Mouse (Mus musculus): ENCODE results near the gene Olfr52. TPM values are rescaled to one million over a fixed set of nuclear protein-coding genes. Genes with fewer than 3 reads are reported as not detected.

The Olfr52 gene
- not detected for total RNA-seq (2023)

DNA sequence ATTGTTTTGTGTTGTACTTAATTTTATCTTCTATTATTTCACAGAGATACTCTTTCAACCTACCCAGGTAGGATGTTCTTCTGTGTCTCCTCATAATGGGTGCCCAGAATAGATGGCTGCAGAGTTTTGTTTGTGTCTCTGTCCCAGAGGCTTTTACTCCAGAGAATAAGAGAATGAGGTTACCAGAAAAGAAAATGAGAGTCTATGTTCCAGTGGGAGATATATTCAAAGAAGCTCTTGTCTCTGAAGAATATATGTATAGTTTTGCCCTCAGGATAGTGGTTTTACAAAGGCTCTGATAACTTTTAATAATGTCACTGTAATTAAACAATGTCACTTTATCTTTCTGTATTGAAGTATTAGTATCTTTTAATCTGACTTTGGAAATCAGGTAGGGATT, at the start of gene Olfr52:
TSS of gene Olfr52 (minus strand) at position 101 of the 400 bp plus-strand sequence.

DNA sequence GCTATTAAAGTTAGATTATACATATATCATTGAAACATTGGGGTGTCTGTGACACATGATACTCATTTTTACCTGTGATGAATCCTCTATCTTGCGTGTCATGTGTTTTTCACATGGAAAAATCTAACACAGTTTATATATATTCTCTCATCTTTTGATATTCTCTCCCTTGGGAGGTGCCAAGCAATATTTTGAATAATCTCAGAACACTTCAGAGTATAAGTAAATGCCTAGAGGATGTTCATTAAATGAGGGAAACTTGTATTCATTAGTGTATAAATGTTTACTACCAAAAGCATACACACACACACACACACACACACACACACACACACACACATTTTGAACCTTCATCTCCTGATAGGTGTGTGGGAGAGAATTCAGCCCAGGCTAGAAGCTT, 45.8 kb upstream of the Olfr52 start, which contains the start of gene Olfr1047:
TSS of gene Olfr1047 (minus strand) at position 101 of the 400 bp plus-strand sequence.

GRCm38 (mm10) chr2:86219214-86219613, 33.7 kb upstream of the Olfr52 start, which contains the start of gene Olfr1046:
Gene Olfr1046, minus strand, starts transcription at chr2:86219314.

DNA sequence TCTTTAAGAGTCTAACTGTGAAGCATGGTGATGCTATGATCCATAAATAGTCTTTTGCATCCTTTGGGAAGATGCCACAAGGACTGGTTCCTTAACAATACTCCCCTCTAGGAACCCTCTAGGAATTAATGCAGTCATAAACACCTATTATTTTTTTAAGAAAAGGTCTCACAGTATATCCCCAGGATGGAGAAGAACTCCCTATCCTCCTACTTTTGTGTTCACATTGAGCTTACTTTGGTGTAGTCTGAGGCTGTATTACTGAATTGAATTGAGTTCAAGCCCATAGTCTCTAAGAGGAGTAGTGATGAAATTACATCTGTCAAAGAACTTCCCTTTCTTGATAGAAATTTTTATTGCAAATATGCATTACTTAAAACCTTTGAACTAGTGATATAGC, 17.4 kb upstream of the Olfr52 start, which contains the start of gene Olfr1045:
TSS of gene Olfr1045 (minus strand) at position 101 of the 400 bp plus-strand sequence.

DNA sequence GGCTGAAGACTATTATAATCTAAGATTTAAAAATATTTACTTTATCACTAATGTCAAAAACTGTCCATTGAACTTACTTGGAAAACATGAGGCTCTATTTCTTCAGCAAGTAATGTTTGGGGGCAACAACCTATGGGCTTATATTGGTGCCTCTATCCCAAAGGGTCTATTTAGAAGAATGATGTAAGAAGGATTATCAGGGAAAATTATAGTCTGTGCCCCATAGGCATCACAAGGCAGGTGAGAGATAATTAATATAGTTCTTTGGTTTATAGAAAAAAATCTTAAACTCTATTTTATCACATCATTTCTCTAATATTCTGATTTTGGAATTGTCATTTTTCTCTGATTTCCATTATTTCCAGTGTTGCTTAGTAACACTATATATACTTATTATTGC, 7.8 kb downstream of the Olfr52 start, which contains the start of gene Olfr1044:
TSS of gene Olfr1044 (minus strand) at position 101 of the 400 bp plus-strand sequence.

DNA sequence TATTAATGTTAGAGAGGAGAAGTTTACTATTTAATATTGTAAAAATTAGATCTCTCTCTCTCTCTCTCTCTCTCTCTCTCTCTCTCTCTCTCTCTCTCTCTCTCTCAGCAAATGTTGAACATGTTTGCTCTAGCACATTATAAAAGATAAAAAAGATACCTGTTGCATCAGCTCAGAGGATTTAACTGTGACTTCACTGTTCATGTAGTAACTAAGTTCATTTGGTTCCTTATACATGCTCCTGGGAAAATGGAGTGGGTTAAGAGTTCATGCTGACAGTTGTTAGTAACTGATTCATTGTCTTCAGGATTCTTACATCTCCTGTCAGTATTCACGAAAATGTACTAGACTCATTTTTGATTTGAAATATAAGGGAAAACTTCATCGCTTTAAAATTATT, 18.1 kb downstream of the Olfr52 start, which contains the start of gene Olfr1043:
TSS of gene Olfr1043 (minus strand) at position 101 of the 400 bp plus-strand sequence.

GRCm38 (mm10) chr2:86161738-86162137, 23.7 kb downstream of the Olfr52 start, which contains the start of gene Olfr1042:
Gene Olfr1042, minus strand, starts transcription at chr2:86161838.

DNA sequence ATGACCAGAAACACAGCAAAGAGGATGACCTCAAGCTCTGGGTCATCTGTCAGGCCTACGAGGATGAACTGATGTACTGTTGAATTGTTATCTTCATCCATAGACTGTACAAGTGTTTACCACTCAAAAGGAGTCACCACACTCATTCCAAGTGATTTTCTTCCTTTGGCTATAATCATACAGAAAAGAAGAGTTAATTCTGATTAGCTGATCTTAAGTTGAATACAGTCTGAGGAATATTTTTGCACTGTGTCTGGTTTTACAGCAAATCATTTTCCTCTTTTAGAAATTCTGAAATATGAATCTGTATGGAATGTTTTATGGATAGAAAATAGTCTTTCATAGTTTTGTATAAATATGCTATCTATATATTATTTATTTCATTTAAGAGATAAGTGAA, 38.9 kb downstream of the Olfr52 start, which contains the start of gene Olfr1040:
TSS of gene Olfr1040 (minus strand) at position 101 of the 400 bp plus-strand sequence.

GRCm38 (mm10) chr2:86135828-86136227, 49.7 kb downstream of the Olfr52 start, which contains the start of gene Olfr1039:
Gene Olfr1039, minus strand, starts transcription at chr2:86135928.

Other genes with a start within 250 kb of the Olfr52 start
- not detected for gene Olfr1028, start 235.2 kb downstream of the Olfr52 start, total RNA-seq (2023)
- gene Olfr1029, start 211.8 kb downstream of the Olfr52 start, total RNA-seq (2023) = not detected
- not detected for gene Olfr1030, start 206.4 kb downstream of the Olfr52 start, total RNA-seq (2023)
- gene Olfr1031, start 195.4 kb downstream of the Olfr52 start, total RNA-seq (2023) = not detected
- gene Olfr1032, start 180.1 kb downstream of the Olfr52 start, total RNA-seq (2023) = not detected
- not detected for gene Olfr1033, start 165.1 kb downstream of the Olfr52 start, total RNA-seq (2023)
- gene Olfr1034, start 139.8 kb downstream of the Olfr52 start, total RNA-seq (2023) = not detected
- not detected for gene Olfr1036, start 111.7 kb downstream of the Olfr52 start, total RNA-seq (2023)
- gene Olfr1037, start 98.3 kb downstream of the Olfr52 start, total RNA-seq (2023) = not detected
- not detected for gene Olfr1039, start 49.8 kb downstream of the Olfr52 start, total RNA-seq (2023)
- gene Olfr1040, start 39.0 kb downstream of the Olfr52 start, total RNA-seq (2023) = not detected
- gene Olfr1042, start 23.8 kb downstream of the Olfr52 start, total RNA-seq (2023) = not detected
- gene Olfr1043, start 18.2 kb downstream of the Olfr52 start, total RNA-seq (2023) = not detected
- gene Olfr1044, start 7.9 kb downstream of the Olfr52 start, total RNA-seq (2023) = not detected
- not detected for gene Olfr1045, start 17.3 kb upstream of the Olfr52 start, total RNA-seq (2023)
- gene Olfr1046, start 33.6 kb upstream of the Olfr52 start, total RNA-seq (2023) = not detected
- not detected for gene Olfr1047, start 45.7 kb upstream of the Olfr52 start, total RNA-seq (2023)
- not detected for gene Olfr1048, start 54.6 kb upstream of the Olfr52 start, total RNA-seq (2023)
- gene Olfr1049, start 72.6 kb upstream of the Olfr52 start, total RNA-seq (2023) = not detected
- gene Olfr1051, start 93.4 kb upstream of the Olfr52 start, total RNA-seq (2023) = not detected
- gene Olfr1052, start 106.8 kb upstream of the Olfr52 start, total RNA-seq (2023) = not detected
- gene Olfr1053, start 129.6 kb upstream of the Olfr52 start, total RNA-seq (2023) = not detected
- not detected for gene Olfr1054, start 149.8 kb upstream of the Olfr52 start, total RNA-seq (2023)
- not detected for gene Olfr1055, start 164.6 kb upstream of the Olfr52 start, total RNA-seq (2023)
- gene Olfr1056, start 176.8 kb upstream of the Olfr52 start, total RNA-seq (2023) = not detected
- not detected for gene Olfr1057, start 192.7 kb upstream of the Olfr52 start, total RNA-seq (2023)
- not detected for gene Olfr1058, start 202.9 kb upstream of the Olfr52 start, total RNA-seq (2023)
- not detected for gene Olfr1061, start 228.4 kb upstream of the Olfr52 start, total RNA-seq (2023)
- gene Olfr1062, start 241.1 kb upstream of the Olfr52 start, total RNA-seq (2023) = not detected